Mouse (Mus musculus) kidney, embryonic 16.5 days (tissue): Measurements from ENCODE around the gene Sptbn1. TPM values are rescaled to one million over a fixed set of nuclear protein-coding genes. Genes with fewer than 3 reads are reported as not detected.

Experiments
- ATAC-seq: fragments of 200-750 bp; cut with Nextera tagmentation; 2 replicates; pipeline ENCODE4 v1.8.0; 2017; ENCODE audit warnings: moderate TSS enrichment; ENCODE audit not compliant: low FRiP score, low TSS enrichment
- H3K27ac ChIP-seq: fragments of 300-500 bp; sonication (generic); 2 replicates; pipeline ENCODE4 v1.5.1; 2014; ENCODE audit warnings: low read length
- H3K27me3 ChIP-seq: fragments of 300-500 bp; sonication (generic); 2 replicates; pipeline ENCODE4 v1.6.1; 2014; ENCODE audit warnings: low read length, control low read depth, mixed read lengths; ENCODE audit not compliant: insufficient read depth
- H3K36me3 ChIP-seq: fragments of 300-500 bp; sonication (generic); 2 replicates; pipeline ENCODE4 v1.6.1; 2014; ENCODE audit warnings: low read length, control low read depth, mixed read lengths; ENCODE audit not compliant: insufficient read depth
- H3K4me1 ChIP-seq: fragments of 300-500 bp; sonication (generic); 2 replicates; pipeline ENCODE4 v1.6.1; 2014; ENCODE audit warnings: low read length, control low read depth, mixed read lengths; ENCODE audit not compliant: insufficient read depth
- H3K4me2 ChIP-seq: fragments of 300-500 bp; sonication (generic); replicated peaks from 2 replicates; pipeline ENCODE4 v1.6.1; 2014; ENCODE audit warnings: low read depth, low read length
- H3K4me3 ChIP-seq: fragments of 300-500 bp; sonication (generic); 2 replicates; pipeline ENCODE4 v1.5.1; 2014; ENCODE audit warnings: mild to moderate bottlenecking, low read length
- H3K9ac ChIP-seq: fragments of 300-500 bp; sonication (generic); replicated peaks from 2 replicates; pipeline ENCODE4 v1.6.1; 2014; ENCODE audit warnings: low read length
- H3K9me3 ChIP-seq: fragments of 300-500 bp; sonication (generic); 2 replicates; pipeline ENCODE4 v1.6.1; 2016; ENCODE audit warnings: low read length, control low read depth
- WGBS: fragments of 180-500 bp; shearing (Covaris S2); extraction: QIAGEN DNeasy Blood & Tissue Kit; methylation state at CpG from one replicate; pipeline ENCODE4 v1.1.7; 2014; 5-methylcytosine and 5-hydroxymethylcytosine counted together
- polyA plus RNA-seq: library from polyadenylated mRNA; unstranded; fragments of >200 nt; fragmentation: Nextera tagmentation; extraction: Ambion mirVana; gene quantifications from 2 replicates; pipeline ENCODE4 v1.2.1, GENCODE M21; 2015

Gene Sptbn1
- polyA plus RNA-seq, 1 experiment from 2014 or later: 119 TPM

- Histone ChIP-seq H3K27ac (peak overlapping the region; percentile 43; the same call in 1 of the 2 replicates), H3K36me3 (no peaks in the 10 kb centered on the region), H3K9ac (no peak overlapping the region), H3K4me3 (no peak overlapping the region), H3K27me3 (no peaks in the 10 kb centered on the region), H3K4me1 (peaks cover 42% of the 10 kb centered on the region), H3K4me2 (no peak overlapping the region), H3K9me3 (no peaks in the 10 kb centered on the region)
- 50% methylated on average over 5 of the region's 5 CpGs for WGBS
- no peak for ATAC-seq
These were observed 103.3 kb downstream of the Sptbn1 start for GRCm38 (mm10) chr11:30164515-30165214.

- ATAC-seq: no peak
- no peak overlapping the region for H3K27ac ChIP-seq
- no peak overlapping the region for H3K4me2 ChIP-seq
- H3K4me3 ChIP-seq: no peak overlapping the region
- H3K36me3 ChIP-seq: peaks cover 6% of the 10 kb centered on the region; the same call in 1 of the 2 replicates
- H3K27me3 ChIP-seq: no peaks in the 10 kb centered on the region
- H3K4me1 ChIP-seq: peaks cover 50% of the 10 kb centered on the region
- no peaks in the 10 kb centered on the region for H3K9me3 ChIP-seq
- 80% methylated on average over 1 of the region's 1 CpGs for WGBS
- no peak overlapping the region for H3K9ac ChIP-seq
These were observed 104.1 kb downstream of the Sptbn1 start for GRCm38 (mm10) chr11:30163870-30164269.

GRCm38 (mm10) chr11:30163081-30163480 is 104.9 kb downstream of the Sptbn1 start:
- Histone ChIP-seq H3K9ac (no peak overlapping the region), H3K4me2 (no peak overlapping the region), H3K36me3 (peaks cover 11% of the 10 kb centered on the region; the same call in 1 of the 2 replicates), H3K9me3 (no peaks in the 10 kb centered on the region), H3K4me1 (peaks cover 58% of the 10 kb centered on the region), H3K27me3 (no peaks in the 10 kb centered on the region), H3K4me3 (no peak overlapping the region), H3K27ac (no peak overlapping the region)
- no peak for ATAC-seq
- 84% methylated on average over 4 of the region's 4 CpGs for WGBS

GRCm38 (mm10) chr11:30161744-30162143 is 106.2 kb downstream of the Sptbn1 start:
- Histone ChIP-seq H3K36me3 (peaks cover 14% of the 10 kb centered on the region; the same call in 1 of the 2 replicates), H3K9me3 (no peaks in the 10 kb centered on the region), H3K4me1 (peaks cover 63% of the 10 kb centered on the region), H3K27me3 (no peaks in the 10 kb centered on the region), H3K4me3 (no peak overlapping the region), H3K27ac (peak overlapping the region; percentile 75), H3K9ac (no peak overlapping the region), H3K4me2 (no peak overlapping the region)
- WGBS: 82% methylated on average over 1 of the region's 1 CpGs
- ATAC-seq: no peak

GRCm38 (mm10) chr11:30161173-30161650 is 106.8 kb downstream of the Sptbn1 start:
- no peaks in the 10 kb centered on the region for H3K27me3 ChIP-seq
- H3K9ac ChIP-seq: no peak overlapping the region
- WGBS: 38% methylated on average over 6 of the region's 6 CpGs
- H3K27ac ChIP-seq: peak overlapping the region; percentile 78
- peak; percentile 84 for ATAC-seq
- no peak overlapping the region for H3K4me3 ChIP-seq
- no peak overlapping the region for H3K4me2 ChIP-seq
- H3K9me3 ChIP-seq: no peaks in the 10 kb centered on the region
- peaks cover 14% of the 10 kb centered on the region; the same call in 1 of the 2 replicates for H3K36me3 ChIP-seq
- H3K4me1 ChIP-seq: peaks cover 64% of the 10 kb centered on the region

GRCm38 (mm10) chr11:30160625-30161172 is 107.3 kb downstream of the Sptbn1 start:
- Histone ChIP-seq H3K9me3 (no peaks in the 10 kb centered on the region), H3K4me1 (peaks cover 65% of the 10 kb centered on the region), H3K9ac (no peak overlapping the region), H3K4me2 (no peak overlapping the region), H3K36me3 (peaks cover 14% of the 10 kb centered on the region; the same call in 1 of the 2 replicates), H3K4me3 (no peak overlapping the region), H3K27me3 (no peaks in the 10 kb centered on the region), H3K27ac (peak overlapping the region; percentile 78)
- WGBS: 65% methylated on average over 4 of the region's 4 CpGs
- no peak for ATAC-seq

GRCm38 (mm10) chr11:30159545-30160255 is 108.3 kb downstream of the Sptbn1 start:
- H3K27ac ChIP-seq: peak overlapping the region; percentile 66
- no peak overlapping the region for H3K4me3 ChIP-seq
- WGBS: 54% methylated on average over 4 of the region's 4 CpGs
- H3K4me2 ChIP-seq: no peak overlapping the region
- no peaks in the 10 kb centered on the region for H3K27me3 ChIP-seq
- H3K4me1 ChIP-seq: peaks cover 57% of the 10 kb centered on the region
- peak; percentile 72 for ATAC-seq
- no peak overlapping the region for H3K9ac ChIP-seq
- no peaks in the 10 kb centered on the region for H3K9me3 ChIP-seq
- H3K36me3 ChIP-seq: peaks cover 14% of the 10 kb centered on the region; the same call in 1 of the 2 replicates

- Histone ChIP-seq H3K4me2 (no peak overlapping the region), H3K36me3 (peaks cover 24% of the 10 kb centered on the region), H3K9ac (no peak overlapping the region), H3K4me1 (peaks cover 63% of the 10 kb centered on the region), H3K4me3 (no peak overlapping the region), H3K9me3 (no peaks in the 10 kb centered on the region), H3K27ac (no peak overlapping the region; the same call in 1 of the 2 replicates), H3K27me3 (no peaks in the 10 kb centered on the region)
- no peak for ATAC-seq
- 49% methylated on average over 8 of the region's 8 CpGs for WGBS
These were observed 109.8 kb downstream of the Sptbn1 start for GRCm38 (mm10) chr11:30158028-30158700.

GRCm38 (mm10) chr11:30155887-30156286 is 112.1 kb downstream of the Sptbn1 start:
- Histone ChIP-seq H3K36me3 (peaks cover 38% of the 10 kb centered on the region), H3K9ac (no peak overlapping the region), H3K27ac (no peak overlapping the region), H3K9me3 (no peaks in the 10 kb centered on the region), H3K27me3 (no peaks in the 10 kb centered on the region), H3K4me3 (no peak overlapping the region), H3K4me2 (no peak overlapping the region), H3K4me1 (peaks cover 52% of the 10 kb centered on the region)
- 63% methylated on average over 2 of the region's 2 CpGs for WGBS
- no peak for ATAC-seq
